Mouse (Mus musculus) lung, embryonic 15.5 days (tissue): ENCODE measurements around the gene Olfr62. TPM values are rescaled to one million over a fixed set of nuclear protein-coding genes. Genes with fewer than 3 reads are reported as not detected.

Experiments
- ATAC-seq: fragments of 200-750 bp; cut with Nextera tagmentation; 2 replicates; pipeline ENCODE4 v1.8.0; 2017; ENCODE audit warnings: moderate number of reproducible peaks, borderline replicate concordance; ENCODE audit not compliant: low FRiP score, low TSS enrichment; ENCODE audit errors: extremely low read depth
- H3K27ac ChIP-seq: fragments of 300-500 bp; sonication (generic); 2 replicates; pipeline ENCODE4 v1.5.1; 2015; ENCODE audit warnings: moderate library complexity, mild to moderate bottlenecking, inconsistent platforms
- H3K27me3 ChIP-seq: fragments of 300-500 bp; sonication (generic); 2 replicates; pipeline ENCODE4 v1.6.1; 2015; ENCODE audit warnings: inconsistent platforms
- H3K36me3 ChIP-seq: fragments of 300-500 bp; sonication (generic); 2 replicates; pipeline ENCODE4 v1.6.1; 2015; ENCODE audit warnings: inconsistent platforms
- H3K4me1 ChIP-seq: fragments of 300-500 bp; sonication (generic); 2 replicates; pipeline ENCODE4 v1.6.1; 2015; ENCODE audit warnings: inconsistent platforms
- H3K4me2 ChIP-seq: fragments of 300-500 bp; sonication (generic); 2 replicates; pipeline ENCODE4 v1.6.1; 2015; ENCODE audit warnings: inconsistent platforms, mild to moderate bottlenecking, moderate library complexity
- H3K4me3 ChIP-seq: fragments of 300-500 bp; sonication (generic); 2 replicates; pipeline ENCODE4 v1.5.1; 2015; ENCODE audit warnings: mild to moderate bottlenecking, inconsistent platforms
- H3K9ac ChIP-seq: fragments of 300-500 bp; sonication (generic); 2 replicates; pipeline ENCODE4 v1.6.1; 2015; ENCODE audit warnings: inconsistent platforms
- H3K9me3 ChIP-seq: fragments of 300-500 bp; sonication (generic); 2 replicates; pipeline ENCODE4 v1.6.1; 2016; ENCODE audit warnings: inconsistent platforms
- WGBS: fragments of 180-500 bp; shearing (Covaris S2); methylation state at CpG from one replicate; pipeline ENCODE4 v1.1.7; 2015; 5-methylcytosine and 5-hydroxymethylcytosine counted together
- polyA plus RNA-seq: library from polyadenylated mRNA; unstranded; fragments of >200 nt; fragmentation: Nextera tagmentation; extraction: Ambion mirVana; gene quantifications from 2 replicates; pipeline ENCODE4 v1.2.1, GENCODE M21; 2015

Olfr62 gene
- polyA plus RNA-seq, result not detected in 2 replicates

DNA sequence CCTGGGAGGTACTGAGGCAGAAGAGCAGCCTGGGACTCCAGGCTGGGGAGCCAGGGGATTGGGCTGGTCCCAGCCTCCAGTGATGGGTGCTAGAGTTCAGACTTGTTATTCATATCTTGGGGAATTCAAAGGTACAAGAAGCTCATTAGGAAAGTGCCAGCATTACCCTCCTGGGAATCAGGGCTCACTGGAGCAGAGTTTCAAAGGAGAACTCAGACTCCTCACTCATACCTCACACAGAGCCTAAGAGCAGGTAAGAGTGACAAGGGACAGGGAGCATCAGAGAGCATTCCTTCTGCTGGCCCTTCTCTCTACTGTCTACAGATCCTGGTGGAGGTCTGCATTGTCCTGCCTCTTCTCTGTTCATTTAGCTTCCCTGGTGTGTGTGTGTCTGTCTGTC lies at the start of gene Olfr62:
Gene Olfr62 (plus strand): TSS at position 301 of the 400 bp plus-strand sequence.
- Histone ChIP-seq H3K36me3 (no peaks in the 10 kb centered on the region), H3K27ac (no peak within 1 kb of the TSS), H3K9ac (no peak within 1 kb of the TSS), H3K4me2 (no peak within 1 kb of the TSS), H3K27me3 (no peaks in the 10 kb centered on the region), H3K4me3 (no peak within 1 kb of the TSS), H3K4me1 (no peaks in the 10 kb centered on the region), H3K9me3 (no peaks in the 10 kb centered on the region)
- ATAC-seq, result no peak

DNA sequence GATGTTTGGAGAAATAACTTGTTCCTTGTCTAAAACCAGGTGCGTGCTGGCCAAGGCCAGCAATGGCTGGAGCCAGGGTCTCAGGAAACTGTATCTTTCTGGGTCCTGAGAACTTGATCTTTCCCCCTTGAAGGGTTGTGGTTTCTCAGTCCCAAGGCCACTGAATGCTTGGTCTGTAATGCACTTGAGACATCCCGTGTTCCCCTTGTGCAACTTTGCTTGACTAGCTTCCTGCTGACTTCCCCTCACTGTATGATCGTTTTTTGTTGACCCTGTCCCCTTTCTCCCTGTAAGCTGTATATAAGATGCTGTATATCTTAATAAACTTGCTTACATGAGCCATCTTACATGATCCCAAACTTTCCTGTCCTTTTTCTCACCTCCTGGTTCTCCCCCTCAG lies 48.9 kb upstream of the Olfr62 start:
- Histone ChIP-seq H3K27me3 (no peaks in the 10 kb centered on the region; the same call in 1 of the 2 replicates), H3K9me3 (no peaks in the 10 kb centered on the region), H3K4me3 (no peak overlapping the region), H3K9ac (no peak overlapping the region), H3K36me3 (no peaks in the 10 kb centered on the region), H3K4me1 (no peaks in the 10 kb centered on the region), H3K4me2 (no peak overlapping the region), H3K27ac (no peak overlapping the region)
- no peak for ATAC-seq
- whole genome bisulfite sequencing, result 52% methylated on average over 3 of the region's 3 CpGs

DNA sequence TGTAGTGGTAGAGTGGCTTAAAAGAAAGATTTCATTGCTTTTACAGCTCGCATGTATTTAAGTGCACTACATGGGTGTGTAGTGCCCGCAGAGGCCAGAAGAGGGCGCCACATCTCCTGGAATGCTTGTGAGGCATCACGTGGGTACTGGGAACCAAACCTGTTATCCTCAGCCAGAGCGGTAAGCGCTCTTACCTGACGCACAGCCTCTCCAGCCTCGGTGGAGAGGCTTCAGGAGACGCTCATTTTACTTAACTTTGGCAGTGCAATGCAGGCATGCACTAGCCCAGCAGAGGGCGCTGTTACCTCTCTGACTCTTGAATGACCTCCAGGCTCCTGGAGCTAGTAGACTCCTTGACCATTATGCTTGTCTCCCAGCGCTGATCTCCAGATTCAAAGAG lies 46.1 kb upstream of the Olfr62 start:
- no peak overlapping the region for H3K4me3 ChIP-seq
- no peaks in the 10 kb centered on the region for H3K9me3 ChIP-seq
- H3K4me1 ChIP-seq, result no peaks in the 10 kb centered on the region
- H3K9ac ChIP-seq, result no peak overlapping the region
- H3K27me3 ChIP-seq, result no peaks in the 10 kb centered on the region; the same call in 1 of the 2 replicates
- 19% methylated on average over 11 of the region's 11 CpGs for WGBS
- no peak for ATAC-seq
- H3K4me2 ChIP-seq, result no peak overlapping the region
- no peak overlapping the region for H3K27ac ChIP-seq
- H3K36me3 ChIP-seq, result no peaks in the 10 kb centered on the region

- Histone ChIP-seq H3K4me3 (no peak overlapping the region), H3K36me3 (no peaks in the 10 kb centered on the region), H3K4me2 (no peak overlapping the region), H3K9me3 (no peaks in the 10 kb centered on the region), H3K27ac (no peak overlapping the region), H3K4me1 (no peaks in the 10 kb centered on the region; the same call in 1 of the 2 replicates), H3K9ac (no peak overlapping the region), H3K27me3 (no peaks in the 10 kb centered on the region; the same call in 1 of the 2 replicates)
- WGBS, result 78% methylated on average over 11 of the region's 11 CpGs
- no peak for ATAC-seq
These were observed 43.3 kb upstream of the Olfr62 start for GRCm38 (mm10) chr4:118615412-118615811.

DNA sequence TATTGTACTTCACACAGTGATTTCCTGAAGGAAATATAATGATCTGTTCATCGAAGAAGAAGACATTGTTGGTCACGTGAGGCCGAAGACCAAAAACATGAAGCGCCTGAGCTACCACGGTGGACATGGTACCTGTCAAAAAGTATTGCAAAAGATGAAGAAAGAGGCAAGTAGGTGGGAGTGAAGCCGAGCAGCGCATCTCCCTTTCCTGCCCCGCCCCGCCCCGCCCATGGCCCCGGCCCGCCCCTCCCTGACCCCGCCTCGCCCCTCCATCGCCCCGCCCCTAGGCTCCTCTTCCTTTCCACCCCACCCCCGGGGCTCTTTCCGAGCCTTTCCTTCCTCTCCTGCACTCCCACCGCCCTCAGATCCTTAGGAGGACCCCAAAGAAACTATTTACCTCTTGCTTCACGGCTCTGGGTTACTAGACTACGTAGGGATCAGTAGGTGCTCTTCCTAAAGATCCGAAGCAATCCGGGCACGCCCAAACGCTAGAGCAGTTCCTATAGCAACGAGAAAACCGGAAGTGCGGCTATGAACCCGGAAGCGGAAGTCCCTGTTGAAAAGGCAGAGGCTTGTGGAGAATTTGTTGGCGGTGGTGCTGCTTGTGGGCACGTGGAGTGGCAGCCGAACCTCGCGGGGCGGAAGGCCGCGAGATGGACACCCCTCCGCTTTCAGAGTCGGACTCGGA lies 38.3 kb upstream of the Olfr62 start, which contains the start of the genes Cfap57 and Ebna1bp2:
Gene Cfap57 (minus strand): TSS at position 499 of the 688 bp plus-strand sequence.
Gene Ebna1bp2 (plus strand): TSS at position 521 of the 688 bp plus-strand sequence.
- ATAC-seq, result peak; percentile 92
- Histone ChIP-seq H3K27me3 (no peaks in the 10 kb centered on the region), H3K4me1 (peaks cover 10% of the 10 kb centered on the region; the same call in 1 of the 2 replicates), H3K9ac (peak within 1 kb of the TSS; percentile 62), H3K9me3 (no peaks in the 10 kb centered on the region), H3K4me2 (peak within 1 kb of the TSS; percentile 86), H3K4me3 (peak within 1 kb of the TSS; percentile 86), H3K36me3 (peaks cover 28% of the 10 kb centered on the region), H3K27ac (peak within 1 kb of the TSS; percentile 14; the same call in 1 of the 2 replicates)
- WGBS, result under 1% methylated on average over 31 of the region's 41 CpGs

- Histone ChIP-seq H3K4me2 (peak overlapping the region; percentile 86), H3K36me3 (peaks cover 33% of the 10 kb centered on the region), H3K27me3 (no peaks in the 10 kb centered on the region), H3K4me3 (peak overlapping the region; percentile 86), H3K27ac (peak overlapping the region; percentile 14; the same call in 1 of the 2 replicates), H3K4me1 (peaks cover 10% of the 10 kb centered on the region; the same call in 1 of the 2 replicates), H3K9me3 (no peaks in the 10 kb centered on the region), H3K9ac (peak overlapping the region; percentile 62)
- no peak; the same call in 1 of the 2 replicates for ATAC-seq
- under 1% methylated on average over 23 of the region's 23 CpGs for WGBS
These were observed 37.8 kb upstream of the Olfr62 start for GRCm38 (mm10) chr4:118620967-118621320.

DNA sequence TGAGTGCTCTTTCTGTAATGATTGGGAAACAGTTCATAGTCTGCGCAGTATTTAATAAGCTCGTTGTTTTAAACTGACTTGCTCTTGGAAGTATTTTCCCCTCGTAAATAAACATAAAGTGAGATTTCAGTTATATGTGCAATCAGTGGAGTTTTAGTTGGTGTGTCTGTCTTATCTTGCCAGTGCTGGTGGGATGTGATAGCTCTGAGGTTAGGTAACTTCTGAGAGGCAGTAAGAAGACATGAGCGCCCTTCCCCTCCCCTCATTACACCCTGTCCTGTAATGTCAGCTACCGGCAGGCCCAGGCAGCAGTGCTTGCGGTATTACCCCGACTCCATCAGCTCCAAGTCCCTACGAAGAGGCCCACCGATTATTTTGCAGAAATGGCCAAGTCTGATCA lies 37.0 kb upstream of the Olfr62 start:
- WGBS, result 82% methylated on average over 9 of the region's 9 CpGs
- peak overlapping the region; percentile 86 for H3K4me3 ChIP-seq

DNA sequence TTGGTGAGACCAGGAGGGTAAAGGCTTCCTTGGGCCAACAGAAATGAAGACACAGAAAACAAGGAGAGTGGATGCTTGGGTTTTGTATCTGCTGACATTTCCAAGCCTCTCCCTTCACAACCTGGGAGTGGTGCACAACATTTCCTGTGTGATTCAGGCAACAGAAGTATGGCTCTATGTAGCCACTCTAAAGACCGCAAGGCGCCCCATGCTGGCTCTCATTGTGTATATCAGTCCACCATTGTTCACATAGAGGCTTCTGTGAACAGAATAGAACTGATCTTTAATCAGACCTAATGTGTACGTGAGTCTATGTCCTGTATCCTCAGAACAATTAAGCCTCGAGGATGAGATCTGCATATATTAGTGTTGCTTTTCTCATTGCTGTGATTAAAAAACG lies 28.5 kb upstream of the Olfr62 start:
- Histone ChIP-seq H3K27me3 (no peaks in the 10 kb centered on the region), H3K4me3 (no peak overlapping the region), H3K4me2 (no peak overlapping the region), H3K36me3 (peaks cover 41% of the 10 kb centered on the region), H3K9ac (no peak overlapping the region), H3K9me3 (no peaks in the 10 kb centered on the region), H3K4me1 (no peaks in the 10 kb centered on the region), H3K27ac (no peak overlapping the region)
- WGBS, result 94% methylated on average over 5 of the region's 5 CpGs
- ATAC-seq, result no peak

More for the DNA sequence above, 37.0 kb upstream of the Olfr62 start:
- Histone ChIP-seq H3K27ac (no peak overlapping the region), H3K9me3 (no peaks in the 10 kb centered on the region), H3K36me3 (peaks cover 41% of the 10 kb centered on the region), H3K27me3 (no peaks in the 10 kb centered on the region), H3K4me2 (peak overlapping the region; percentile 86), H3K9ac (peak overlapping the region; percentile 62), H3K4me1 (peaks cover 10% of the 10 kb centered on the region; the same call in 1 of the 2 replicates)
- no peak for ATAC-seq

DNA sequence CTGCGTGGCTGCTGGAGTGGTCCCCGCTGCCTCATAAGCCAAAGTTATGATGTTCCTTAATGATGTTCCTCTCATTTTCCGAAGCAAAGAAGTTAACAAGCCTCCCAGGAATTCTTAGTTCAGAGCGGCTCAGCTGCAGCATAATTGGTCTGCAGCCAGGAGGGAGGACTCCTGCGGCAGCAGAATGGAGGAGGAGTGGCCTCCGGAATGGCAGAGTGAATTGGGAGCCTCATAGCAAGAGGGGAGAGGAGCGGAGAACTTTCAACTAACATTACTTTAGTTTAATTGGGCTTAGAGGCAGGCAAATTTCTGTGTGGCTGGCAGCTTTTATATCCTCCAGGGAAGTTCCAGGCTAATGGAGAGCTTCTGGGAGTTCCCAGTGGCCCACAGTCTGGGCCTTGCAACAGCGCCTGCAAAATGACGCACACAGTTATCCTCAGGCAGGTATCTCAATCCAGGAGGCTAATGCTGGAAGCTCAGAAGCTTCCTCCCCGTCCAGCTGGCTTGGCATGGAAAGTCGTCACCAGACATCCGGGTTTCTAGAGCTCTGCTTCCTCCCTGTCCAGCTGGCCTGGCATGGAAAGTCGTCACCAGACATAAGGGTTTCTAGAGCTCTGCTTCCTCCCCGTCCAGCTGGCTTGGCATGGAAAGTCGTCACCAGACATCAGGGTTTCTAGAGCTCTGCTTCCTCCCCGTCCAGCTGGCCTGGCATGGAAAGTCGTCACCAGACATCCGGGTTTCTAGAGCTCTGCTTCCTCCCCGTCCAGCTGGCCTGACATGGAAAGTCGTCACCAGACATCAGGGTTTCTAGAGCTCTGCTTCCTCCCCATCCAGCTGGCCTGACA lies 16.2 kb upstream of the Olfr62 start:
- Histone ChIP-seq H3K9ac (no peak overlapping the region), H3K36me3 (no peaks in the 10 kb centered on the region), H3K27me3 (no peaks in the 10 kb centered on the region), H3K4me1 (no peaks in the 10 kb centered on the region), H3K4me3 (no peak overlapping the region), H3K27ac (peak overlapping the region; percentile 5; the same call in 1 of the 2 replicates), H3K9me3 (no peaks in the 10 kb centered on the region), H3K4me2 (no peak overlapping the region)
- WGBS, result 37% methylated on average over 20 of the region's 20 CpGs
- no peak for ATAC-seq

GRCm38 (mm10) chr4:118645234-118645633 lies 13.5 kb upstream of the Olfr62 start:
- H3K4me3 ChIP-seq, result no peak overlapping the region
- H3K36me3 ChIP-seq, result no peaks in the 10 kb centered on the region
- no peak overlapping the region for H3K9ac ChIP-seq
- no peak overlapping the region for H3K27ac ChIP-seq
- ATAC-seq, result no peak
- WGBS, result 6% methylated on average over 2 of the region's 2 CpGs
- no peak overlapping the region for H3K4me2 ChIP-seq
- H3K4me1 ChIP-seq, result no peaks in the 10 kb centered on the region
- no peaks in the 10 kb centered on the region for H3K27me3 ChIP-seq
- H3K9me3 ChIP-seq, result no peaks in the 10 kb centered on the region

- peak; percentile 39; the same call in 1 of the 2 replicates for ATAC-seq
- H3K4me2 ChIP-seq, result no peak overlapping the region
- WGBS, result 24% methylated on average over 2 of the region's 2 CpGs
These were observed 28.3 kb downstream of the Olfr62 start for GRCm38 (mm10) chr4:118687086-118687485.

More at GRCm38 (mm10) chr4:118687086-118687485, 28.3 kb downstream of the Olfr62 start:
- Histone ChIP-seq H3K36me3 (no peaks in the 10 kb centered on the region), H3K27me3 (no peaks in the 10 kb centered on the region), H3K9me3 (no peaks in the 10 kb centered on the region), H3K9ac (no peak overlapping the region), H3K4me3 (no peak overlapping the region), H3K4me1 (no peaks in the 10 kb centered on the region), H3K27ac (peak overlapping the region; percentile 58)
